Mouse (Mus musculus) left cerebral cortex, adult 9 months (tissue): ENCODE data around the gene 4933427D14Rik.
"Not testable (repeated sequence)": the region's sequence is repeated elsewhere in the genome, so short reads cannot be mapped to it uniquely, and the experiment has no call there.

ENCODE experiments used
- DNase-seq, 2 experiments: peaks; one replicate each; pipeline ENCODE4 v3.0.0; 2022; ENCODE audit warnings: low spot score in 2 of 2

4933427D14Rik gene

GRCm38 (mm10) chr11:72203440-72203839, 3.8 kb downstream of the 4933427D14Rik start:
- DNase-seq, result no peak

GRCm38 (mm10) chr11:72196506-72196905, 10.8 kb downstream of the 4933427D14Rik start:
- DNase-seq, result no peak

GRCm38 (mm10) chr11:72194259-72194658, 13.0 kb downstream of the 4933427D14Rik start:
- DNase-seq, result no peak

GRCm38 (mm10) chr11:72190857-72191256, 16.4 kb downstream of the 4933427D14Rik start:
- no peak for DNase-seq

GRCm38 (mm10) chr11:72184252-72184651, 23.0 kb downstream of the 4933427D14Rik start:
- no peak for DNase-seq

GRCm38 (mm10) chr11:72181136-72181535, 26.1 kb downstream of the 4933427D14Rik start:
- no peak for DNase-seq

- DNase-seq, result no peak
These were observed 26.7 kb downstream of the 4933427D14Rik start for GRCm38 (mm10) chr11:72180556-72180955.

- DNase-seq, result no peak
These were observed 30.7 kb downstream of the 4933427D14Rik start for GRCm38 (mm10) chr11:72176553-72176952.

- no peak for DNase-seq
These were observed 31.3 kb downstream of the 4933427D14Rik start for GRCm38 (mm10) chr11:72175966-72176365.

- DNase-seq, result no peak
These were observed 32.5 kb downstream of the 4933427D14Rik start for GRCm38 (mm10) chr11:72174721-72175120.

GRCm38 (mm10) chr11:72173506-72173905, 33.8 kb downstream of the 4933427D14Rik start:
- DNase-seq, result no peak

- DNase-seq, result not testable (repeated sequence)
These were observed 35.4 kb downstream of the 4933427D14Rik start for GRCm38 (mm10) chr11:72171906-72172305.

GRCm38 (mm10) chr11:72169871-72170270, 37.4 kb downstream of the 4933427D14Rik start:
- no peak for DNase-seq

- DNase-seq, result no peak
These were observed 44.1 kb downstream of the 4933427D14Rik start for GRCm38 (mm10) chr11:72163198-72163597.

GRCm38 (mm10) chr11:72156624-72157023, 50.6 kb downstream of the 4933427D14Rik start:
- DNase-seq, result peak in 1 of 2 experiments; percentile 40

- DNase-seq, result no peak
These were observed 51.3 kb downstream of the 4933427D14Rik start for GRCm38 (mm10) chr11:72155981-72156428.

- DNase-seq, result peak in 1 of 2 experiments; percentile 60
These were observed 51.9 kb downstream of the 4933427D14Rik start for GRCm38 (mm10) chr11:72155186-72155980.

- DNase-seq, result no peak
These were observed 54.0 kb downstream of the 4933427D14Rik start for GRCm38 (mm10) chr11:72153122-72153862.

GRCm38 (mm10) chr11:72151120-72151519, 56.1 kb downstream of the 4933427D14Rik start:
- DNase-seq, result no peak

GRCm38 (mm10) chr11:72147910-72148309, 59.3 kb downstream of the 4933427D14Rik start:
- no peak for DNase-seq

GRCm38 (mm10) chr11:72145877-72146248, 61.4 kb downstream of the 4933427D14Rik start:
- no peak for DNase-seq

GRCm38 (mm10) chr11:72145182-72145876, 61.9 kb downstream of the 4933427D14Rik start:
- DNase-seq, result peak in 1 of 2 experiments; percentile 50
